ENCODE assay signal across 7 mouse cellular contexts in the genomic region with DNA sequence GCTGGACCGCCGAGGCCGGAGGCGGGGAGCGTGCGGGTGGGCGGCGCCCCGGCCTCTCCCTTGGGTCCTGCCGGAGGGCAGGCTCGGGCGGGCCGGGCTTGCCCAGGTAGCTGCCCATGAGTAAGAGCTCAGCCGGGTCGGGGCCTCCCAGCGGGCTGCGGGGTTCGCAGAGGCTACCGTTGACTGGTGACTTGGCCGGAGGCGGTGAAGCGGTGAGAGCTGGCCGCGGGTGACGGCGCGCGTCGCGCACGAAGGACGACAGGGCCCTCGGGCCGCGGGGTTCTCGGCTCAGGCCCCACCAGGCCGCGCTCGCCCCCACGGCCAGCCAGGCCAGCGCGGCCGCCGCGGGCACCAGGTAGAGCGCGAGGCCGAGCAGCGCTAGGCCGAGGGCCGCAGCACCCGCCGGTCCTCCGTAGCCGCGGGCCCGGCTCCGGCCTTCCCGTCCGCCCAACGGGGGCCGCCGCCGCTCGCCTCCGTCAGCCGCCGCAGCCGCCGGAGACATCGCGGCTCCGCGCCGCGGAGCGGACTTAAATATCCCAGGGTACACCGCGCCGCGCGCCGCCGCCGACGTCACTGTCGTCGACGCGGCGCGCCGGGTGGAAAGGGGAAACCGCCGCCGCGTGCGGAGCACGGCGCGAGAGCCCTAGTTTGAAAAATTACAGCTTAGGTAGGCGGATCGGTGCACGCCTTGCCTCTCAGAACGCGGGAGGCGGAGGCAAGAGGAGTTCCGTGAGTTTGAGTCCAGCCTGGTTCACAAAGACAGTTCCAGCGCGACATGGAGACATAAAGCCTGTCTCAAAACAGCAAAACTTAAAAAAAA. TPM values are rescaled to one million over a fixed set of nuclear protein-coding genes. Genes with fewer than 3 reads are reported as not detected.
A peak's percentile ranks its signal among the peaks of the same experiment; 100 is the strongest.
DNase-seq lines count a peak whose midpoint lies in the region; ATAC-seq lines count a peak whose summit lies in the region.

Gene Pom121, minus strand, starts transcription at position 543 of the 820 bp plus-strand sequence.

- H3K4me1 ChIP-seq in embryonic facial prominence, embryonic 10.5 days = peaks cover 17% of the 10 kb centered on the region
- H3K4me1 ChIP-seq in limb, embryonic 13.5 days = peaks cover 14% of the 10 kb centered on the region
- peaks cover 14% of the 10 kb centered on the region for H3K4me1 ChIP-seq in midbrain, embryonic 16.5 days (ENCODE audit: control insufficient read depth, insufficient read depth, low read length)

- H3K9ac ChIP-seq in limb, embryonic 13.5 days = peak within 1 kb of the TSS; percentile 99
- peak within 1 kb of the TSS; percentile 96 for H3K9ac ChIP-seq in midbrain, embryonic 16.5 days (ENCODE audit: low read depth, low read length)

- ATAC-seq in limb, embryonic 13.5 days (ENCODE audit: low FRiP score, low read depth) = peak; percentile 89
- peak; percentile 91 for ATAC-seq in midbrain, embryonic 16.5 days

- under 1% methylated on average over 110 of the region's 110 CpGs for WGBS in embryonic facial prominence, embryonic 10.5 days
- WGBS in limb, embryonic 13.5 days = under 1% methylated on average over 102 of the region's 110 CpGs
- under 1% methylated on average over 82 of the region's 110 CpGs for WGBS in midbrain, embryonic 16.5 days

- peak; percentile 91 for DNase-seq in adrenal gland, postnatal 14 days
- peak; percentile 91 for DNase-seq in embryonic facial prominence, embryonic 10.5 days (ENCODE audit: low spot score)
- peak; percentile 98 for DNase-seq in heart, adult 11 months
- peak; percentile 84 for DNase-seq in kidney, adult 18-20 months
- DNase-seq in spleen, postnatal 10 days (ENCODE audit: low spot score in 2 of 2) = peak; percentile 78 to 91

- H3K27ac ChIP-seq in embryonic facial prominence, embryonic 10.5 days (replicated peaks) = peak within 1 kb of the TSS; percentile 97
- H3K27ac ChIP-seq in limb, embryonic 13.5 days = peak within 1 kb of the TSS; percentile 82
- peak within 1 kb of the TSS; percentile 75 for H3K27ac ChIP-seq in midbrain, embryonic 16.5 days (ENCODE audit: low read length)

- H3K27me3 ChIP-seq in embryonic facial prominence, embryonic 10.5 days (replicated peaks; ENCODE audit: low read depth, poor library complexity, severe bottlenecking) = no peaks in the 10 kb centered on the region
- no peaks in the 10 kb centered on the region for H3K27me3 ChIP-seq in limb, embryonic 13.5 days
- no peaks in the 10 kb centered on the region for H3K27me3 ChIP-seq in midbrain, embryonic 16.5 days (ENCODE audit: control insufficient read depth, insufficient read depth, low read depth, low read length)

- H3K36me3 ChIP-seq in embryonic facial prominence, embryonic 10.5 days (replicated peaks) = peaks cover 36% of the 10 kb centered on the region
- peaks cover 31% of the 10 kb centered on the region for H3K36me3 ChIP-seq in limb, embryonic 13.5 days
- peaks cover 16% of the 10 kb centered on the region for H3K36me3 ChIP-seq in midbrain, embryonic 16.5 days (ENCODE audit: control insufficient read depth, insufficient read depth, low read length)

- H3K4me2 ChIP-seq in limb, embryonic 13.5 days (replicated peaks) = peak within 1 kb of the TSS; percentile 77
- peak within 1 kb of the TSS; percentile 87 for H3K4me2 ChIP-seq in midbrain, embryonic 16.5 days (ENCODE audit: low read length)

- H3K4me3 ChIP-seq in embryonic facial prominence, embryonic 10.5 days = peak within 1 kb of the TSS; percentile 99
- H3K4me3 ChIP-seq in limb, embryonic 13.5 days = peak within 1 kb of the TSS; percentile 99
- peak within 1 kb of the TSS; percentile 100 for H3K4me3 ChIP-seq in midbrain, embryonic 16.5 days (ENCODE audit: low read depth, low read length)

- no peaks in the 10 kb centered on the region for H3K9me3 ChIP-seq in embryonic facial prominence, embryonic 10.5 days
- H3K9me3 ChIP-seq in limb, embryonic 13.5 days = no peaks in the 10 kb centered on the region
- no peaks in the 10 kb centered on the region for H3K9me3 ChIP-seq in midbrain, embryonic 16.5 days (replicated peaks; ENCODE audit: control insufficient read depth, low read length, poor library complexity, severe bottlenecking)

RNA-seq across cellular contexts. Expression of gene Pom121, which starts in this region (rescaled TPM):
- 26.0 and 28.2 TPM in 2 replicates for total RNA-seq in adrenal gland, postnatal 14 days (2021)
- polyA plus RNA-seq in embryonic facial prominence, embryonic 10.5 days (2016; fragmentation: Nextera tagmentation; extraction: Ambion mirVana) = 20.1 and 20.3 TPM in 2 replicates
- 15.5 and 15.9 TPM in 2 replicates for polyA plus RNA-seq in limb, embryonic 13.5 days (2015; fragmentation: Nextera tagmentation; extraction: Ambion mirVana)
- 8.7 and 9.9 TPM in 2 replicates for polyA plus RNA-seq in midbrain, embryonic 16.5 days (2015; fragmentation: Nextera tagmentation; extraction: Ambion mirVana)

Comparison
In these comparisons a context has a peak if more than half of its experiments do, and no peak if none do; other contexts are left out.
1. Peak in every context shown above with its lines: DNase-seq, ATAC-seq, H3K4me3 ChIP-seq and H3K27ac ChIP-seq.